Mouse (Mus musculus) right cerebral cortex, postnatal 14 days (tissue): Measurements from ENCODE around the gene Pcdh17.

ENCODE experiments used
- DNase-seq: peaks from one replicate; pipeline ENCODE4 v3.0.0; 2022

Gene Pcdh17

GRCm38 (mm10) chr14:84480546-84480945 is 37.2 kb downstream of the Pcdh17 start:
- DNase-seq, result no peak

- no peak for DNase-seq
Observed at GRCm38 (mm10) chr14:84484350-84484749, 41.0 kb downstream of the Pcdh17 start.

GRCm38 (mm10) chr14:84511010-84511409 is 67.6 kb downstream of the Pcdh17 start:
- no peak for DNase-seq

- DNase-seq, result no peak
Observed at GRCm38 (mm10) chr14:84532397-84532796, 89.0 kb downstream of the Pcdh17 start.

GRCm38 (mm10) chr14:84535264-84535663 is 91.9 kb downstream of the Pcdh17 start:
- no peak for DNase-seq

GRCm38 (mm10) chr14:84541838-84542237 is 98.5 kb downstream of the Pcdh17 start:
- DNase-seq, result peak; percentile 4

GRCm38 (mm10) chr14:84545968-84546367 is 102.6 kb downstream of the Pcdh17 start:
- no peak for DNase-seq

- DNase-seq, result peak; percentile 37
Observed at GRCm38 (mm10) chr14:84547513-84548194, 104.3 kb downstream of the Pcdh17 start.

- DNase-seq, result no peak
Observed at GRCm38 (mm10) chr14:84551546-84551945, 108.2 kb downstream of the Pcdh17 start.

- no peak for DNase-seq
Observed at GRCm38 (mm10) chr14:84571071-84571470, 127.7 kb downstream of the Pcdh17 start.
